Mouse (Mus musculus) heart, postnatal 25 days (tissue): Measurements from ENCODE around the gene Polr2h. TPM values are rescaled to one million over a fixed set of nuclear protein-coding genes. Genes with fewer than 3 reads are reported as not detected.
"Not testable (repeated sequence)": the region's sequence is repeated elsewhere in the genome, so short reads cannot be mapped to it uniquely, and the experiment has no call there.

Source experiments
- DNase-seq: peaks from one replicate; pipeline ENCODE4 v3.0.0; 2022; ENCODE audit warnings: low spot score
- intact Hi-C: fragments of 180-260 bp; cut with DNase I; formaldehyde crosslinking; loops from one replicate; pipeline ENCODE4 v1.15.1; 2025
- total RNA-seq, 2 experiments: library from RNA; stranded (reverse); gene quantifications; 2 replicates each; pipeline ENCODE4 v1.2.3; 2021

The Polr2h gene
- 10 to 100 TPM in 1 of 2 experiments, 1 to 10 TPM in 1; 9.0 to 10.5 TPM for total RNA-seq

DNA sequence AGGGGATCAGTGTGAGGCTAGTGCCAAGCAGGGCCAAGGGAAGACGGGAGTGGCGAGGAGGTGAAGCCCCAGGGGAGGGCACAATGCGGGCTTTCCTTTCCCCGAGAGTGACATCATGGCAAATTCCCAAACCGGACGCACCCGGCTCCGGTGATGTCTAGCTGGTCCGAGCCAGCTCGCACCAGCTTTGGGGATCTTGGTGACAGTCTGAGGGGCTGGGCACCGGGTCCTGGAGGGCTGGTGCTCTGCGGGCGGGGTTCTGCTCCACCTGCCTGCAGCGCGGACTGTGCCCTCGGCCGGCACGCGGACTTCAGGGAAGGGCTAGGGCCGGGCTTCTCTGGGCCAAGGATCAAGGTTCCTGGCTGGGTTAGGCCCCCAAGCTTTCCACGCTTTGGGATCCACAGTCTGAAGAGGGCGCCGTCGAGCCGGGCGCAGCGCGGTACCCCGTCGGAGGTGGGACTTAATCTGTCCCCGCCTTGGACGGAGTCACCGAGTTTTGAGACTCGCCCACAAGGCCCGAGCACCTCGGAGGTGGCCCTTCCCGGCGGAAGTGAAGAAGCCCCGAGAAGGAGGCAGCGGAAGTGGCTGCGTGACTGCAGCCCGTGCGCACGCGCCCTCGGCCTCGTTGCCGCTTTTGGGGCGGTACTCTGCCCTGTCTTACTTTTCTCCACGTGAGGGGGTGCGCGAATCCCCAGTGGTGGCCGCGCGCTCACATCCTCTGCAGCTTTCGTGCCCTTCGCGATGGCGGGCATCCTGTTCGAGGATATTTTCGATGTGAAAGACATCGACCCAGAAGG, at the start of gene Polr2h, which contains the start of gene Clcn2:
TSS of gene Polr2h (plus strand) at position 485 of the 797 bp plus-strand sequence.
TSS of gene Clcn2 (minus strand) at position 566 of the 797 bp plus-strand sequence.
- intact Hi-C loops = loop anchor here (2.0 to 5.0 kb wide), 2 partner anchors 17 to 180 kb away; partner anchors contain the start of gene Ap2m1
- DNase-seq = peak; percentile 97

DNA sequence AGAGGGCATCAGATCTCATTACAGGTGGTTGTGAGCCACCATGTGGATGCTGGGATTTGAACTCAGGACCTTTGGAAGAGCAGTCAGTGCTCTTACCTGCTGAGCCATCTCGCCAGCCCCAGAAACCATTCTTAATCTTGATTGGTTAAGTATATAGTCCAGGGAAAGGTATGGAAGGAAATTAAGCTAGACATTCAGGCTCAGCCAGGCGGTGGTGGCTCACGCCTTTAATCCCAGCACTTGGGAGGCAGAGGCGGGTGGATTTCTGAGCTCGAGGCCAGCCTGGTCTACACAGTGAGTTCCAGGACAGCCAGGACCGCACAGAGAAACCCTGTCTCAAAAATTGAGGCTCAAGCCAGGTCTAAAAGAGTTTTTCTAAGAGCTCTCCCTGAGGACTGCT, 49.5 kb upstream of the Polr2h start, which contains the start of gene Eif4g1:
TSS of gene Eif4g1 (plus strand) at position 301 of the 400 bp plus-strand sequence.
- intact Hi-C loops, DNase-seq: not testable (repeated sequence)

DNA sequence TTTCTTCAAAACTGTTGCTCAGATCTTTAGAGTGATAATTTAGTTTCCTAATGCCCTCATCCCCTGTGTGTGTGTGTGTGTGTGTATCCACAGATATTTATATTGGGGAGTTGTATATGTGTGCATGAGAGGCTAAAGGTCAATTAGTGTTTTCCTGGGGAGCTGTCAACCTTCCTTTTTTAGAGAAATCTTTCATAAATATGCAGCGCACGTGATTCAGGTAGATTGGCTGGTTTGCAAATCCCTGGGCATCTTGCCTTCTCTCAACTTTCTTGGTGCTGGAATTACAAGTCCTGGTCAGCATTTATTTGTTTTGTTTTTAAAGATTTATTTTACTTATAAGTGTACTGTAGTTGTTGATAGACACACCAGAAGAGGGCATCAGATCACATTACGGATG, 47.2 kb upstream of the Polr2h start:
- DNase-seq = no peak
- intact Hi-C loops = no loop called here

DNA sequence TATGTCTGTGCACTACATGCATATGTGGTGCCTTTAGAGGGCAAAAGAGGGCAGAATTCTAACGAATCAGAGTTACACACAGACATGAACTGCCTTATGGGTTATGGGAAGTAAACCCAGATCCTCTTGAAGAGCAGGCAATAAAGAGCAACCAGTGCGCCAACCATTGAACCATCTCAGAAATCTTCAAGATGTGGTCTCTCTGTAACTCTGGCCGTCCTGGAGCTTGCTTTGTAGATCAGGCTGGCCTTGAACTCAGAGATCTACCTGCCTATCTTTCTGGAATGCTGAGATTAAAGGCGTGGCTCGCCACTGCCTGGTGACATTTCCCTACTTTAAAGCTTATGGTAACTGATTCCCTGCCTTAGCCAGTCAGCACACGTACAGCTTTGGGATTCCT, 45.6 kb upstream of the Polr2h start:
- intact Hi-C loops = loop anchor here (2.0 kb wide), 1 partner anchor 17 kb away; no protein-coding TSS in a partner anchor
- no peak for DNase-seq

DNA sequence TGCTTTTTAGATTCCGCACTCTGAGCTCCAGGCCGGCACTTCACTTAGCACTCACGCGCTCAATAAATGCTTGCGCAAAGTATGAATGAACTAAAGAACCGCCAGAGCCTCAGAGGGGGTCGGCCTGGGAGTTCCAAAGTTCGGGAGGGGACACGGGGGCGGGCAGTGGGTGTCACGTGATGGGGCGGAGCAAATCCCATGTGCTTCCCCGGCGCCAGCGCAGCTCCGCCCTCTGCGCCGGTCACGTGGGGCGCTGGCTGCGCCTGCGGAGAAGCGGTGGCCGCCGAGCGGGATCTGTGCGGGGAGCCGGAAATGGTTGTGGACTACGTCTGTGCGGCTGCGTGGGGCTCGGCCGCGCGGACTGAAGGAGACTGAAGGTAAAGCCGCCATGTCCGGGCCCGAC, 45.0 kb upstream of the Polr2h start:
- intact Hi-C loops = loop anchor here (2.0 kb wide), 1 partner anchor 18 kb away; no protein-coding TSS in a partner anchor
- DNase-seq = peak; percentile 94

DNA sequence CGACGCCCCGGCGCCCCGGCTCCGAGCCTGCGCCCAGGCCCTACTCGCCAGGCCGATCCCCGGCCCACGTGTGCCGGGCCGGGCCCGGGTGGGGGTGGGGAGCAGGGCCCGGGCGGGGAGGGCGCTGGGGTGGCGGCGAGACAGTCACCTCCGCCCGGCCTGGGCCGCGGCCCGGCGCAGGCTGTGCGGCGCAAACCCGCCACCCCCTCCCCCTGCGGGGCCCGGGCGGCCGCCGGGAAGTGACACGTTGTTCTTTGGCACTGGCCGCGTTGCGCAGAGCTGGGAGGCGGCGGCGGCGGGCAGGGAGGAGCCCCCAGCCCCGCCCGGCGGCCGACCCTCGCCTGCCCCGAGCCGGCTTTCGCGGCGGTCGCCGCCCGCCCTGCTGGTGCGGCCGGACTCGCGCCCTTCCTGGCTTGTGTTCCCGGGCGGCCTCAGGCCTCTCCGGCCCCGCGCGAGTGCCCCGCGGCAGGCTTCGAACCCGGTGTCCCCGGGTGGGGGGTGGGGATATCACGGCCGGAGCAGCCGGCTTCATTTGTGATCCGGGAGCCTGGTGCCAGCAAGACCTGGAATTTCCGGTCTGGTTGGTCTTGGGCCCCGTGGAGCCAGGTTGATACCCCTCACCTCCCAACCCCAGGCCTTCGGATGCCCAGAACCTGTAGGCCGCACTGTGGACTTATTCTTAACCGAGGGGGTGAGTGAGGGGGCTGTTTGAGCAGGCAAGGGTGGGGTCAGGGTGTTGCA, 44.3 kb upstream of the Polr2h start:
- intact Hi-C loops = loop anchor here (2.0 kb wide), 1 partner anchor 18 kb away; no protein-coding TSS in a partner anchor
- DNase-seq = peak; percentile 68

DNA sequence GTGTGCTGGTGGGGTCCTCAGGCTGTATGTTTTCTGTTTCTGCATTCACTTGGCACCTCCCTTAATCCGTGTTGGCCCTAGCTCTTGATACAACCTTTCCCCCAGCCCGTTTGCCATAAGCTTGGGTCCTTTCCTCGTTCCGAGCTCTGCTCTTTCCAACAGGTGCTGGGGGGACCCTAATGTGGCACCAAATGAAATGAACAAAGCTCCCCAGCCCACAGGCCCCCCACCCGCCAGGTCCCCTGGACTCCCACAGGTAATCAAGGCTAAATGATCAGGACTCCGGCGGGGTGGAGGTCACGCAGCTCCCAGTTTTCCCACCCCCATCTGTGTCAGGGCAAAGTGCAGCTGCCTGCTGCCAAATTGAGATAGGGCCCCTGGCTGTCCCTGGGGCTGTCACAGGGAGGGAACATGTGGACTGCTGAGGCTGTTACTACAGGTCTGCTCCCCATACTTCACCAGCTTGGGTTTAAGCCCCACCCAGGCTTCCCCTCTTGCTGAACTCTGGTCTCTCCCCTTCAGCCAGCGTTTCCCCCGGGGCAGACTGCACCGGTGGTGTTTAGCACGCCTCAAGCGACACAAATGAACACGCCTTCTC, 43.7 kb upstream of the Polr2h start:
- intact Hi-C loops = loop anchor here (2.0 kb wide), 2 partner anchors 19 kb away; partner anchors contain the start of gene Fam131a
- no peak for DNase-seq

DNA sequence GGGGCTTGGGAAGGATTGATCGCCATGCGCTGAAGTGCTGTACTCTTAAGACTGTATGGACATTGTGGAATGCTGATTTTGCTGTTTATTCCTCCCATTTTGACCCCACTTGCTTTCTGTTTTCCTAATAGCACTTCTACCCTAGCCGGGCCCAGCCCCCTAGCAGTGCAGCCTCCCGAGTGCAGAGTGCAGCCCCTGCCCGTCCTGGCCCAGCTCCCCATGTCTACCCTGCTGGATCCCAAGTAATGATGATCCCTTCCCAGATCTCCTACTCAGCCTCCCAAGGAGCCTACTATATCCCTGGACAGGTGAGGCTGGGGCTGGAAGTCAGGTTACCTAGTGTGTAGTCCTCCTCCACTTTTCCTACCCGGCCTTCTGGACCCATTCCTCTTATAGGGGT, 42.3 kb upstream of the Polr2h start:
- intact Hi-C loops = loop anchor here (2.0 kb wide), 1 partner anchor 18 kb away; the partner anchor contains the start of gene Fam131a
- DNase-seq = no peak

DNA sequence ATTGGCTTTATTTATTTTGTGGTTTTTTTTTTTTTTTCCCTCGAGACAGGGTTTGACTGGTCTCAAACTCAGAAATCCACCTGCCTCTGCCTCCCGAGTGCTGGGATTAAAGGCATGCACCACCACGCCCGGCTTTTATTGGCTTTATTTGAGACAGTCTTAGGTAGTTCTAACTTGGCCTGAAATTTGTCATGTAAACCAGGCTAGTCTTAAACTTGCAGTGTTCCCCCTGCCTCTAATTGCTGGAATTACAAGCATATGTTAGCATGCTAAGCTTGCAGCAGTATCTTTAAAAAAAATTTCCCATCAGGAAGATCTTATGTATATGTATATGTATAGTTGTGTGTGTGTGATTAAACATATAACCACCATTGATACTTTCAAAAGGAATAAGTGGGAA, 40.8 kb upstream of the Polr2h start:
- intact Hi-C loops = no loop called here
- DNase-seq = no peak

DNA sequence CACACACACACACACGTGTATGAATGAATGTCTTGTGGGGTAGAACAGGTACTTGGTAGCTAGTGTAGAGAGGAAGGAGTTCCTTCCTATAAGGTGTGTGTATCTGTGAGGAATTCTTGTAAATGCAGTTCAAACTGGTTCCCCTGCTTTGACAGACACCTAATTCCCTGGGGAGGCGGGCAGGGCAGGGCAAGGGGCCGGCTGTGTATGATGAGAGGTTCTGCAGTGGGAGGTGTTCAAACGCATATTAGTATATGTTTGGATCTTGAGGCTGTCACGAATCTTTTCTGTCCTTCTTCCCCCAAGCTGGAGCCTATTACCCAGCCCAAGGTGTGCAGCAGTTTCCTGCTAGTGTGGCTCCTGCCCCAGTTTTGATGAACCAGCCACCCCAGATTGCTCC, 40.1 kb upstream of the Polr2h start:
- intact Hi-C loops = no loop called here
- DNase-seq = no peak

DNA sequence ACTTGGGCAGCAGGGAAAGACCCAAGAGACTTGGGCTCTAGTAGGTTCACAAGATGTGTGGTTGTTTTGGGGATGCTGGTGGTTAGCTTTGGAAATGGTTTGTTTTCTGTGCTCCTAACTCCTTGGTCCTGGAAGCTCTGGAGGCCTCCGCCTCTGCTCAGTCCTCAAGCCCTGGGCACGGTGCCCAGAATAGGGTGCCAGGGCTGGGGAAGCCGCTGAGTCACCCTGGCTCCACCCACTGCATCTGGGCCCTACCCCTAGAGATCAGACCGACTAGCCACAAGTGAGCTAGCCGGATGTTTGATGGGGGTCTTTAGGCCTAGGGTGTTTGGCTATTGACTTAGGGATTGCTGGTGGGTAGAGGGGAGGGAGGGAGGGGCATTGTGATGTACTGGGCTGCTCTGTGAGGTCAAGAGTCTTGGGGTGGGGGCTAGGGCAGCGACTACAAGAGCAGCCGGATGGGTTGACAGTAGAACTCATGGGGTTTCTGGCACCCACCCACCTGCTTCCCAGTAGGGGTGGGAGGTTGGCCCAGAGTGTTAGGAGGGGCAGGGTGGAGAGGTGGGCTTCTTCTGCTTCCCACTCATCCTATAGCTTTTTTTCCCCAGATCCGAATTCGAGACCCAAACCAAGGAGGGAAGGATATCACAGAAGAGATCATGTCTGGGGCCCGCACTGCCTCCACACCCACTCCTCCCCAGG, 39.3 kb upstream of the Polr2h start:
- peak; percentile 78 for DNase-seq
- intact Hi-C loops = no loop called here

DNA sequence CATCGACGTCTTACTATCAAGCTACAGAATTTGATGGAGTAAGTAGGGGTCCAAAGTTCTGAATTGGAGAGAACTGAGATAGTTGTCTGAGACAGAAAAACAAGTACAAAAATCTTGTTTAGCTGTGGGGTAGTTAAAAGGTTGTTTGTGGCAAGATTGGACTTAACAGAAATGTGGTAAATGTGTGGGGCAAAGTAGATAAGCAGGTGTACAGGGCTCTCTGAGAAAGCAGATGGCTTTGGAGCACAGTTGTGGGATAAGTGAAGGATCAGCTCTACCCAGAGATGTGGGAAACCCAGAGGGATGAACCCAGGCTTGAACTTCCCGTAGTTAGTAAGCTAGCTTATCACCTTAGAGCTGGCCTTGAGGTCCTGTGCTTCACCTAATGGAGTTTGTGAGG, 26.7 kb upstream of the Polr2h start:
- no peak for DNase-seq
- intact Hi-C loops = no loop called here

DNA sequence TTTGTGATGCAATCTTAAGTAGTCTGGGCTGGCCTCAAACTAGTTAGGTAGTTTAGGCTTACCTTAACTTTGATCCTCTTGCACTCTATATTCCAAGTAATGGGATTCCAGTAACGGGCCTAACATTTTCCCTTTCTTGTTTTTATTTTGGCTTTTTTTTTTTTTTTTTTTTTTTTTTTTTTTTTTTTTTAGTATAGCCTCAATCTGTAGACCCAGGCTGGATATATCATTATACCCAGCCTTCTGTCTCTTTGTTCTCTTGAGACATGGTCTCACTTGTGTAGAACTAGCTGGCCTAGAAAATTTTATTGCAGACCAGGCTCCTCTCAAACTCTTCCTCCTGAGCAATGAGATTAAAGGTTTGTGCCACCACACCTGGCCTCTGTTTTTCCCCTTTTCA, 25.8 kb upstream of the Polr2h start:
- intact Hi-C loops = loop anchor here (2.0 kb wide), 1 partner anchor 17 kb away; no protein-coding TSS in a partner anchor
- no peak for DNase-seq

DNA sequence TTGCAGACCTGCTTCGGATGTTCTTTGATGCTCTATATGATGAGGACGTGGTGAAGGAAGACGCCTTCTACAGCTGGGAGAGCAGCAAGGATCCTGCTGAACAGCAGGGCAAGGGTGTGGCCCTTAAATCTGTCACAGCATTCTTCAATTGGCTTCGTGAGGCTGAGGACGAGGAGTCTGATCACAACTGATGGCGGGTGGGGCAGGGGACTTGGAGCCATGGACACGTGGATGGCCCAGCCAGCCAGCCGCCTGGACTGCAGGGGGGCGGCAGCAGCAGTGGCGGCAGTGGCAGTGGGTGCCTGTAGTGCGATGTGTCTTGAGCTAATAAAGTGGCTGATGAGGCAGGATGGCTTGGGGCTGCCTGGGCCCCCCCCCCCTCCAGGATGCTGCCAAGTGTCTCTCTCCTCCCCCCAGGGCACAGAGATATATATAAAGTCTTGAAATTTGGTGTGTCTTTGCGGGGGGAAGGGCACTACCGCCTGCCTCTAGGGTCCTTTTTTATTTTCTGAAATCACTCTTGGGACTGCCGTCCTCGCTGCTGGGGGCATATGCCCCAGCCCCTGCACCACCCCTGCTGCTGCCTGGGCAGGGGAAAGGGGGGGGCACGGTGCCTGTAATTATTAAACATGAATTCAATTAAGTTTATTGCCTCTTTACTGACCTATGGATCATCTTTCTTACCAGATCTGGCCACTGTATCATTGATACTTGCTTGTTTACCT, 25.1 kb upstream of the Polr2h start:
- DNase-seq = no peak

DNA sequence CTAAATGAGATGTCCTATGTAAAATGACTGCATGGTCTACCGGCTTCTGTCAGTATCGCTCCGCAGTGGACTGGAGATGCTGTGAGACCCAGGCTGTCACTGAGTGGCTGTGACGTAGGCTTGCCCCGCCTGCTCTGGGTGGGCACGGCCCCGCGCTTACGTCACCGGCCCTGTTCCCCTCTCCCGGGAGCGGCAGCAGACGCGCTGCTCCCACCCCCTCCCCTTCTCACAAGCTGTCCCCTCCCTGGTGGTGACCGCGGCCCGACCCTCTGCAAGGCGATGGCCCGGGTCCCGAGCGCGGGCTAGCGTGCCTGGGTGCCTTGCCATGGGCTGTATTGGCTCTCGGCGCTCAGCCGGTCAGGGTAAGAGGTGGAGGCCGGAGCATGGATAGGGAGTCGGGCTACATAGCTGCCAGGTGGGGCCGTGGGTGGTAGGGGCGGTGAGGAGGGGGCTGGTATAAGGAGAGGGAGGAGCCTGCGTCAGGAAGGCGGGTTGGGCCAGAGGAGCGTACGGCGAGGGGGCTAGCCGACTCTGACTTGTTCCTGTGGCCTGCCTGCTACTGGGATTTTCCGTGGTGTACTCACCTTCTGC, 24.3 kb upstream of the Polr2h start, which contains the start of gene Fam131a:
TSS of gene Fam131a (plus strand) at position 131 of the 591 bp plus-strand sequence.
- DNase-seq = peak; percentile 88
- intact Hi-C loops = loop anchor here (2.0 kb wide), 1 partner anchor 18 kb away; no protein-coding TSS in a partner anchor

More for the DNA sequence above, 25.1 kb upstream of the Polr2h start:
- intact Hi-C loops = loop anchor here (2.0 kb wide), 1 partner anchor 18 kb away; no protein-coding TSS in a partner anchor

DNA sequence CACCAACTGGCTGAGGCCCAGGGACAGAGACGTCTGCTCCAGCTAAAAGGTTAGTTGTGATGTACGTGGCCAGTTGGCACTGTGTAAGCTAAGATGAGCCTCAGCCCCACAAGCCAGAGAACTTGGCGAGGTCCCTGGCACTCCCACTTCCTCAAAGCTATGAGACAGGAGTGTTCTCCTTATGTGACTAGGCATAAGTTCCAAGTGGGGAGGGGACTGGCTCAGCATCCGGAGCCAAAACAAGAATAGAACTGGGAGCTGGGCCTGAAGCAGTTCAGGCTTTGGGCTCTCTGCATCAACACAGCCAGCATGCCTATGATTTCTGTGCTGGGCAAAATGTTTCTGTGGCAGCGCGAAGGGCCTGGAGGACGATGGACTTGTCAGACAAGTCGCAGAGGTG, 22.7 kb upstream of the Polr2h start:
- peak; percentile 56 for DNase-seq
- intact Hi-C loops = no loop called here

DNA sequence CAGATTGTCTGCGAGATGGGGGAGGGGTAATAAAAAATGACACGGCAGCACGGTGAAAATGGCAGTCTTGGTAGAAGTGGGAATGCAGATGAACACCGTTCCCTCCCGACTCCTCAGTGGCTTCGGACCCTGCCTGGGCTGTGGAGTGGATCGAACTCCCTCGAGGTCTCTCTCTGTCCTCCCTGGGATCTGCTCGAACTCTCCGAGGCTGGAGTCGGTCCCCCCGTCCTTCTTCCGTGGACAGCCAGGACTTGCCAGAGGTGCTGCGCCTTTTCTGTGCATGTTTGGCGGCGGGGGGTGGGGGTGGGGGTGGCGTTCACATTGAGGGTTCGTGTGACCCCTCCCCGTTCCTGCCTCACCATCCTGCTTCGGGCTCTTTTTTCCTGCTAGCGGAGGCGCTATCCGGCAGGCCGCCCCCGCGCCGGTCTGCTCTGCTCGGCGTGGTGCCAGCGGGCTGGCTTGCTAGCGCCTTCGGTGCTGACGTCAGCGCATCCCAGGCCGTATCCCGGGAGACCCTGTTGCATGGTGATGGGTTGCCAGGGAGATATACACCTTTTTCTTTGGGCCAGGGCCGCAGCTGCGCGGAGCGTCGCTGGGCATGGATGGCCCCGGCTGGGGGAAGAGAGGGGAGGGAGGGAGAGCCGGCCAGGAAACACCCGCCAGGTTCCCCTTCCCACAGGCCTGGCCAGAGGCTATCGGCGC, 21.7 kb upstream of the Polr2h start:
- intact Hi-C loops = no loop called here
- peak; percentile 87 for DNase-seq

DNA sequence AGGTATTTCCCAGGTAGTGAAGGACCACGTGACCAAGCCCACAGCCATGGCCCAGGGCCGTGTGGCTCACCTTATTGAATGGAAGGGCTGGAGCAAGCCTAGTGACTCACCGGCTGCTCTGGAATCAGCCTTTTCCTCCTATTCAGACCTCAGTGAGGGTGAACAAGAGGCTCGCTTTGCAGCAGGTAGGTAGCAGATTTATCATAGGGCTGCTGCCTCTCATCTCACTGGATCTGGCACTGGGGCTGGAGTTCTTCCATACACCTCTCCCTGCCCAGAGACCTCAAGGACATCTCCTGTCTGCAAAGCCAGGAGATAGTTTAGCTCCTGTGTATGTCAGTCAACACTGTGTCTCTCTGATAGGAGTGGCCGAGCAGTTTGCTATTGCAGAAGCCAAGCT, 18.2 kb upstream of the Polr2h start:
- intact Hi-C loops = no loop called here
- no peak for DNase-seq
